Mouse (Mus musculus) embryonic facial prominence, embryonic 11.5 days (tissue): ENCODE measurements around the gene Klf13. TPM values are rescaled to one million over a fixed set of nuclear protein-coding genes. Genes with fewer than 3 reads are reported as not detected.

Source experiments
- ATAC-seq: fragments of 200-750 bp; cut with Nextera tagmentation; replicated peaks from 2 replicates; pipeline ENCODE4 v1.8.0; 2017; ENCODE audit warnings: low read depth; ENCODE audit not compliant: insufficient number of reproducible peaks, low FRiP score, low TSS enrichment
- DNase-seq: peaks from one replicate; pipeline ENCODE4 v3.0.0-alpha.2; 2015; ENCODE audit warnings: low spot score
- H3K27ac ChIP-seq: fragments of 300-500 bp; sonication (generic); replicated peaks from 2 replicates; pipeline ENCODE4 v1.5.1; 2014; ENCODE audit warnings: mild to moderate bottlenecking, low read depth, low read length, control low read depth
- H3K27me3 ChIP-seq: fragments of 300-500 bp; sonication (generic); 2 replicates; pipeline ENCODE4 v1.6.1; 2014; ENCODE audit warnings: mild to moderate bottlenecking, low read length, moderate library complexity, mixed read lengths; ENCODE audit not compliant: control insufficient read depth, insufficient read depth
- H3K36me3 ChIP-seq: fragments of 300-500 bp; sonication (generic); replicated peaks from 2 replicates; pipeline ENCODE4 v1.6.1; 2014; ENCODE audit warnings: low read depth, mild to moderate bottlenecking, low read length, moderate library complexity, mixed read lengths; ENCODE audit not compliant: control insufficient read depth, insufficient read depth
- H3K4me1 ChIP-seq: fragments of 300-500 bp; sonication (generic); 2 replicates; pipeline ENCODE4 v1.6.1; 2014; ENCODE audit warnings: low read length, mixed read lengths; ENCODE audit not compliant: control insufficient read depth, insufficient read depth
- H3K4me2 ChIP-seq: fragments of 300-500 bp; sonication (generic); 2 replicates; pipeline ENCODE4 v1.6.1; 2014; ENCODE audit warnings: low read depth, mild to moderate bottlenecking, control low read depth, low read length, moderate library complexity
- H3K4me3 ChIP-seq: fragments of 300-500 bp; sonication (generic); 2 replicates; pipeline ENCODE4 v1.5.1; 2014; ENCODE audit warnings: low read depth, low read length, control low read depth
- H3K9ac ChIP-seq: fragments of 300-500 bp; sonication (generic); replicated peaks from 2 replicates; pipeline ENCODE4 v1.6.1; 2014; ENCODE audit warnings: mild to moderate bottlenecking, control low read depth, low read length
- H3K9me3 ChIP-seq: fragments of 300-500 bp; sonication (generic); replicated peaks from 2 replicates; pipeline ENCODE4 v1.6.1; 2016; ENCODE audit warnings: mild to moderate bottlenecking, low read length, inconsistent platforms, mixed read lengths; ENCODE audit not compliant: control insufficient read depth
- WGBS: fragments of 180-500 bp; shearing (Covaris S2); extraction: QIAGEN DNeasy Blood & Tissue Kit; methylation state at CpG from one replicate; pipeline ENCODE4 v1.1.7; 2014; 5-methylcytosine and 5-hydroxymethylcytosine counted together
- polyA plus RNA-seq: library from polyadenylated mRNA; unstranded; fragments of >200 nt; fragmentation: Nextera tagmentation; extraction: Ambion mirVana; gene quantifications from 2 replicates; pipeline ENCODE4 v1.2.1, GENCODE M21; 2014

The Klf13 gene
- polyA plus RNA-seq, 1 experiment from 2014 or later = 20.3 TPM

GRCm38 (mm10) chr7:63941501-63941900, 2.8 kb upstream of the Klf13 start:
- H3K27me3 ChIP-seq = no peaks in the 10 kb centered on the region
- H3K4me2 ChIP-seq = no peak overlapping the region
- H3K4me3 ChIP-seq = no peak overlapping the region
- DNase-seq (no peak), ATAC-seq (no peak)
- H3K9ac ChIP-seq = no peak overlapping the region
- no peaks in the 10 kb centered on the region for H3K9me3 ChIP-seq
- H3K4me1 ChIP-seq = peaks cover 3% of the 10 kb centered on the region
- no peak overlapping the region for H3K27ac ChIP-seq
- WGBS = 85% methylated on average over 4 of the region's 4 CpGs
- H3K36me3 ChIP-seq = no peaks in the 10 kb centered on the region

GRCm38 (mm10) chr7:63941050-63941449, 2.3 kb upstream of the Klf13 start:
- no peak overlapping the region for H3K4me3 ChIP-seq
- no peak overlapping the region for H3K9ac ChIP-seq
- no peaks in the 10 kb centered on the region for H3K36me3 ChIP-seq
- no peak overlapping the region for H3K4me2 ChIP-seq
- no peak overlapping the region for H3K27ac ChIP-seq
- ATAC-seq = no peak
- 89% methylated on average over 3 of the region's 3 CpGs for whole genome bisulfite sequencing
- H3K27me3 ChIP-seq = no peaks in the 10 kb centered on the region
- peaks cover 3% of the 10 kb centered on the region for H3K4me1 ChIP-seq
- H3K9me3 ChIP-seq = no peaks in the 10 kb centered on the region
- no peak for DNase-seq

- H3K27ac ChIP-seq = no peak overlapping the region
- peaks cover 3% of the 10 kb centered on the region for H3K4me1 ChIP-seq
- H3K9ac ChIP-seq = no peak overlapping the region
- H3K4me3 ChIP-seq = no peak overlapping the region
- WGBS = 90% methylated on average over 5 of the region's 5 CpGs
- no peak for DNase-seq
- H3K36me3 ChIP-seq = no peaks in the 10 kb centered on the region
- ATAC-seq = no peak
- no peak overlapping the region for H3K4me2 ChIP-seq
- no peaks in the 10 kb centered on the region for H3K27me3 ChIP-seq
- no peaks in the 10 kb centered on the region for H3K9me3 ChIP-seq
These were observed 1.6 kb upstream of the Klf13 start for GRCm38 (mm10) chr7:63940321-63940720.

- Histone ChIP-seq H3K4me2 (peak overlapping the region; percentile 66), H3K9me3 (no peaks in the 10 kb centered on the region), H3K4me1 (peaks cover 3% of the 10 kb centered on the region), H3K36me3 (no peaks in the 10 kb centered on the region), H3K27ac (peak overlapping the region; percentile 75), H3K9ac (peak overlapping the region; percentile 74), H3K27me3 (no peaks in the 10 kb centered on the region), H3K4me3 (peak overlapping the region; percentile 87)
- peak; percentile 50 for ATAC-seq
- DNase-seq = peak; percentile 67
- under 1% methylated on average over 38 of the region's 39 CpGs for WGBS
These were observed 759 bp upstream of the Klf13 start for GRCm38 (mm10) chr7:63939397-63939951.

GRCm38 (mm10) chr7:63938066-63938913, 425 bp downstream of the Klf13 start:
- Histone ChIP-seq H3K4me2 (peak overlapping the region; percentile 96), H3K9me3 (no peaks in the 10 kb centered on the region), H3K9ac (peak overlapping the region; percentile 83), H3K27me3 (no peaks in the 10 kb centered on the region), H3K36me3 (no peaks in the 10 kb centered on the region), H3K27ac (peak overlapping the region; percentile 72), H3K4me3 (peak overlapping the region; percentile 87), H3K4me1 (peaks cover 3% of the 10 kb centered on the region)
- ATAC-seq (peak; percentile 33), DNase-seq (no peak)
- under 1% methylated on average over 109 of the region's 121 CpGs for WGBS

GRCm38 (mm10) chr7:63937236-63938065, 1.3 kb downstream of the Klf13 start:
- H3K36me3 ChIP-seq = no peaks in the 10 kb centered on the region
- H3K27ac ChIP-seq = peak overlapping the region; percentile 72
- no peaks in the 10 kb centered on the region for H3K27me3 ChIP-seq
- peak overlapping the region; percentile 87 for H3K4me3 ChIP-seq
- peak overlapping the region; percentile 83 for H3K9ac ChIP-seq
- WGBS = under 1% methylated on average over 78 of the region's 88 CpGs
- peak; percentile 5; the same call in 1 of the 2 replicates for ATAC-seq
- peak; percentile 78 for DNase-seq
- H3K4me2 ChIP-seq = peak overlapping the region; percentile 96
- H3K9me3 ChIP-seq = no peaks in the 10 kb centered on the region
- peaks cover 3% of the 10 kb centered on the region for H3K4me1 ChIP-seq

- no peaks in the 10 kb centered on the region for H3K27me3 ChIP-seq
- no peak for ATAC-seq
- H3K9me3 ChIP-seq = no peaks in the 10 kb centered on the region
- peaks cover 3% of the 10 kb centered on the region for H3K4me1 ChIP-seq
- H3K4me2 ChIP-seq = peak overlapping the region; percentile 96
- peak overlapping the region; percentile 83 for H3K9ac ChIP-seq
- no peak for DNase-seq
- no peaks in the 10 kb centered on the region for H3K36me3 ChIP-seq
- H3K4me3 ChIP-seq = peak overlapping the region; percentile 87
- H3K27ac ChIP-seq = peak overlapping the region; percentile 72; the same call in 1 of the 2 replicates
- WGBS = 0% methylated on average over 11 of the region's 11 CpGs
These were observed 1.8 kb downstream of the Klf13 start for GRCm38 (mm10) chr7:63936986-63937235.
